In genomic region chr15:5045560-5046284, GRCm38 (mm10) we compare ENCODE assay signal across 10 mouse cellular contexts. TPM values are rescaled to one million over a fixed set of nuclear protein-coding genes. Genes with fewer than 3 reads are reported as not detected.
DNase-seq lines count a peak whose midpoint lies in the region; ATAC-seq and TF ChIP-seq lines count a peak whose summit lies in the region.
"Had no signal": no experiment of that assay in that cellular context is flagged by ENCODE, and none has a peak within 500 bp of the region (broad histone marks: within the 10 kb centered on the region; RNA-seq: fewer than 3 reads in every experiment).

No protein-coding gene starts in this region.

- WGBS in embryonic facial prominence, embryonic 11.5 days: 63% methylated on average over 11 of the region's 11 CpGs
- WGBS in embryonic facial prominence, embryonic 10.5 days: 68% methylated on average over 11 of the region's 11 CpGs

- H3K9me3 ChIP-seq in embryonic facial prominence, embryonic 11.5 days (replicated peaks; ENCODE audit: control insufficient read depth, low read length): no peaks in the 10 kb centered on the region
- H3K9me3 ChIP-seq in embryonic facial prominence, embryonic 10.5 days: no peaks in the 10 kb centered on the region
- H3K9me3 ChIP-seq: embryonic facial prominence, embryonic 15.5 days had no signal

- TF ChIP-seq CTCF in left cerebral cortex, adult 2 months (IDR thresholded peaks at IDR 0.05): no peak

- no peak overlapping the region for H3K9ac ChIP-seq in embryonic facial prominence, embryonic 11.5 days (replicated peaks; ENCODE audit: low read length)
- H3K9ac ChIP-seq: embryonic facial prominence, embryonic 15.5 days had no signal

- H3K4me3 ChIP-seq in embryonic facial prominence, embryonic 11.5 days (ENCODE audit: low read depth, low read length): no peak overlapping the region
- no peak overlapping the region for H3K4me3 ChIP-seq in embryonic facial prominence, embryonic 10.5 days
- H3K4me3 ChIP-seq in left cerebral cortex, adult 2 months: no peak overlapping the region
- H3K4me3 ChIP-seq: embryonic facial prominence, embryonic 15.5 days had no signal

- ATAC-seq in embryonic facial prominence, embryonic 11.5 days (replicated peaks; ENCODE audit: insufficient number of reproducible peaks, low FRiP score, low TSS enrichment, low read depth): no peak
- no peak for ATAC-seq in erythroid progenitor cell, adult 5-6 weeks (replicated peaks; ENCODE audit: low FRiP score, poor library complexity, severe bottlenecking)

- H3K36me3 ChIP-seq in embryonic facial prominence, embryonic 11.5 days (replicated peaks; ENCODE audit: control insufficient read depth, insufficient read depth, low read depth, low read length): no peaks in the 10 kb centered on the region
- H3K36me3 ChIP-seq in embryonic facial prominence, embryonic 10.5 days (replicated peaks): no peaks in the 10 kb centered on the region
- H3K36me3 ChIP-seq: embryonic facial prominence, embryonic 15.5 days had no signal

- intact Hi-C loops in left cerebral cortex, adult 2 months (cut with DNase I): no loop called here

- H3K27ac ChIP-seq in embryonic facial prominence, embryonic 11.5 days (replicated peaks; ENCODE audit: low read depth, low read length): no peak overlapping the region
- no peak overlapping the region for H3K27ac ChIP-seq in embryonic facial prominence, embryonic 10.5 days (replicated peaks)
- H3K27ac ChIP-seq in left cerebral cortex, adult 2 months: peak overlapping the region; percentile 4
- H3K27ac ChIP-seq: embryonic facial prominence, embryonic 15.5 days had no signal

- peak; percentile 48 for DNase-seq in embryonic facial prominence, embryonic 11.5 days (ENCODE audit: low spot score)
- no peak for DNase-seq in embryonic facial prominence, embryonic 10.5 days (ENCODE audit: low spot score)
- peak; percentile 8 for DNase-seq in thymus, postnatal 0 days (ENCODE audit: low spot score)
- DNase-seq in thymus, postnatal 14 days: no peak
- peak; percentile 19 to 38 for DNase-seq in left cerebral cortex, adult 2 months (ENCODE audit: extremely low spot score in 1 of 2, low spot score in 2 of 2)
- peak; percentile 78 for DNase-seq in telencephalon, adult 2 months (ENCODE audit: low read depth, low spot score)
- no peak for DNase-seq in cerebellum, postnatal 4 days (ENCODE audit: low spot score in 2 of 2)

- no peaks in the 10 kb centered on the region for H3K27me3 ChIP-seq in embryonic facial prominence, embryonic 11.5 days (ENCODE audit: control insufficient read depth, insufficient read depth, low read length)
- no peaks in the 10 kb centered on the region for H3K27me3 ChIP-seq in embryonic facial prominence, embryonic 10.5 days (replicated peaks; ENCODE audit: low read depth, poor library complexity, severe bottlenecking)
- H3K27me3 ChIP-seq: embryonic facial prominence, embryonic 15.5 days had no signal

- H3K4me1 ChIP-seq in embryonic facial prominence, embryonic 11.5 days (ENCODE audit: control insufficient read depth, insufficient read depth, low read length): no peaks in the 10 kb centered on the region
- H3K4me1 ChIP-seq in embryonic facial prominence, embryonic 10.5 days: no peaks in the 10 kb centered on the region
- H3K4me1 ChIP-seq: embryonic facial prominence, embryonic 15.5 days had no signal

- H3K4me2 ChIP-seq in embryonic facial prominence, embryonic 11.5 days (ENCODE audit: low read depth, low read length): no peak overlapping the region
- H3K4me2 ChIP-seq: embryonic facial prominence, embryonic 15.5 days had no signal

RNA-seq across cellular contexts. Expression of gene C7, which starts 17.8 kb away (rescaled TPM):
- polyA plus RNA-seq in embryonic facial prominence, embryonic 11.5 days (2014; fragmentation: Nextera tagmentation; extraction: Ambion mirVana): 0.15 and 0.18 TPM in 2 replicates
- 0.08 and 0.09 TPM in 2 replicates for polyA plus RNA-seq in embryonic facial prominence, embryonic 10.5 days (2016; fragmentation: Nextera tagmentation; extraction: Ambion mirVana)
- polyA plus RNA-seq in thymus, postnatal 0 days (2015; fragmentation: Nextera tagmentation; extraction: Ambion mirVana): not detected in 2 replicates
- under 1 TPM; 0.65 to 0.81 TPM for total RNA-seq in left cerebral cortex, adult 2 months (2021)
- not detected in 2 replicates for total RNA-seq in erythroid progenitor cell, adult 5-6 weeks (2015; ENCODE audit: low replicate concordance)
- total RNA-seq in erythroid progenitor cell, adult 5-6 weeks (2017; ENCODE audit: low replicate concordance): not detected in 2 replicates
- polyA plus RNA-seq: embryonic facial prominence, embryonic 15.5 days; liver, embryonic 16.5 days had no signal

Comparison
In these comparisons a context has a peak if more than half of its experiments do, and no peak if none do; other contexts are left out.
1. DNase-seq: peak in embryonic facial prominence, embryonic 11.5 days (single experiment), thymus, postnatal 0 days (single experiment), left cerebral cortex, adult 2 months (2 of 2) and telencephalon, adult 2 months (single experiment); none in embryonic facial prominence, embryonic 10.5 days (single experiment), thymus, postnatal 14 days (single experiment) and cerebellum, postnatal 4 days (0 of 2).